Comparison of ENCODE assay signal across 8 mouse cellular contexts in the genomic region with DNA sequence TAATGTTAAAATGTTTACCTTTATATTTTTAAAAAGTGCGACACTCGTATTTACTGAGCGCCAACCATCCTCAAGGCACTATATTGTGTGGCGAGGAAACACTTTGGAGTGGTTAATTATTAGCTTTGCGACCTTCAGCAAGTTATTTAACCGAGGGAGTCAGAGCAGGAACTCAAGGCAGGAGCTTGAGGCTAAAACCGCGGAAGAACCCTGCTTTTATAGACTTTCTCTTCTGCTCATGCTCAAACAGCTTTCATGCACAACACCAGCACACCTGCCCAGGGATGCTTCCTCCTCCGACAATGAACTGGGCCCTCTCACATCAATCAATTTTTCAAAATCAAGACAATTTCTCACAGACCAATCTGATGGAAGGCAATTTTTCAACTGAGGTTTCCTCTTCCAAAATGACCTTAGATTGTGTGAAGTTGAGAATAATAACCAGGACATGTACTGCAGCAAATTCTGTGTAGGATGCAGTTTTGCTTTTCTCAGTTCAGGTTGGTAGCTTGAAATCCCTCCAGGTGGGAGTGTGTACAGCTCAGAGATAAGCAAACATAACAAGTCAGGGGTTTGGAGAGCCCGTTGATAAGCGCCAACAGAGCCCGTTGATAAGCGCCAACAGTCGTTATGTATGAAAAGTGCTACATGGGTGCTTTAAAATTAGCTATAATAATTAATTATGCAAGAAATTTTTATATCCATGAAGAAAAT. TPM values are rescaled to one million over a fixed set of nuclear protein-coding genes. Genes with fewer than 3 reads are reported as not detected.
A peak's percentile ranks its signal among the peaks of the same experiment; 100 is the strongest.
DNase-seq lines count a peak whose midpoint lies in the region; ATAC-seq and TF ChIP-seq lines count a peak whose summit lies in the region.

No protein-coding gene starts in this region.

- peak overlapping the region; percentile 47 for H3K4me3 ChIP-seq in lung, adult 2 months (replicated peaks; ENCODE audit: extremely low read depth, low read depth, low read length)
- H3K4me3 ChIP-seq in heart, embryonic 14.5 days (ENCODE audit: control insufficient read depth in 1 of 2, insufficient read depth in 1 of 2, low read depth in 1 of 2, low read length in 2 of 2) = peak overlapping the region; percentile 32 to 92
- H3K4me3 ChIP-seq in midbrain, postnatal 0 days (ENCODE audit: low read depth, low read length) = peak overlapping the region; percentile 83

- peak; percentile 7; the same call in 1 of the 2 replicates for ATAC-seq in heart, embryonic 14.5 days (ENCODE audit: insufficient number of reproducible peaks, insufficient read depth, low FRiP score, low read depth)
- ATAC-seq in midbrain, postnatal 0 days (ENCODE audit: low FRiP score) = peak; percentile 48

- no peak for TF ChIP-seq POLR2A in lung, adult 2 months (IDR thresholded peaks at IDR 0.05; ENCODE audit: borderline replicate concordance, extremely low read depth, low read depth, low read length)

- WGBS in lung, adult 2 months = 24% methylated on average over 14 of the region's 14 CpGs
- WGBS in heart, embryonic 14.5 days = 23% methylated on average over 14 of the region's 14 CpGs
- WGBS in midbrain, postnatal 0 days = 30% methylated on average over 14 of the region's 14 CpGs

- H3K4me1 ChIP-seq in lung, adult 2 months (ENCODE audit: control insufficient read depth, insufficient read depth, low read length) = peaks cover 4% of the 10 kb centered on the region
- H3K4me1 ChIP-seq in heart, embryonic 14.5 days (ENCODE audit: control insufficient read depth in 2 of 2, insufficient read depth in 2 of 2, low read length in 2 of 2) = peaks cover 2 to 11% of the 10 kb centered on the region in 2 experiments; a peak in 2 of 4 replicates
- peaks cover 4% of the 10 kb centered on the region; the same call in 1 of the 2 replicates for H3K4me1 ChIP-seq in midbrain, postnatal 0 days (ENCODE audit: insufficient read depth, low read length)

- peak overlapping the region; percentile 69 for H3K9ac ChIP-seq in heart, embryonic 14.5 days (ENCODE audit: low read length)
- peak overlapping the region; percentile 29; the same call in 1 of the 2 replicates for H3K9ac ChIP-seq in midbrain, postnatal 0 days (replicated peaks; ENCODE audit: low read length, poor library complexity, severe bottlenecking)

- H3K36me3 ChIP-seq in heart, embryonic 14.5 days (ENCODE audit: control insufficient read depth, insufficient read depth, low read length) = no peaks in the 10 kb centered on the region
- no peaks in the 10 kb centered on the region for H3K36me3 ChIP-seq in midbrain, postnatal 0 days (ENCODE audit: insufficient read depth, low read length)

- peak overlapping the region; percentile 85 for H3K4me2 ChIP-seq in heart, embryonic 14.5 days (ENCODE audit: low read length)
- peak overlapping the region; percentile 60 for H3K4me2 ChIP-seq in midbrain, postnatal 0 days (ENCODE audit: low read depth, low read length, poor library complexity, severe bottlenecking)

- no peaks in the 10 kb centered on the region for H3K9me3 ChIP-seq in heart, embryonic 14.5 days (ENCODE audit: control insufficient read depth, low read length)
- no peaks in the 10 kb centered on the region for H3K9me3 ChIP-seq in midbrain, postnatal 0 days (ENCODE audit: low read length)

- H3K27ac ChIP-seq in heart, embryonic 14.5 days (replicated peaks in 1 of 2; ENCODE audit: control insufficient read depth in 1 of 2, insufficient read depth in 1 of 2, low read depth in 2 of 2, low read length in 2 of 2) = peak overlapping the region; percentile 7 to 30; a peak in 1 of 4 replicates
- H3K27ac ChIP-seq in midbrain, postnatal 0 days (ENCODE audit: low read depth, low read length) = peak overlapping the region; percentile 85; the same call in 1 of the 2 replicates

- TF ChIP-seq CTCF in lung, adult 2 months (IDR thresholded peaks at IDR 0.05; ENCODE audit: insufficient read depth, low read length) = no peak
- TF ChIP-seq CTCF in midbrain, postnatal 0 days (IDR thresholded peaks at IDR 0.05) = no peak

- DNase-seq in lung, adult 2 months = peak; percentile 28
- DNase-seq in lung, postnatal 10 days = no peak
- DNase-seq in c-Kit-positive CD71-positive TER-119-negative erythroid progenitor cells, embryonic 14.5 days (ENCODE audit: low read depth) = peak; percentile 17
- DNase-seq in kidney, postnatal 4 days = peak; percentile 11 to 42
- peak; percentile 49 for DNase-seq in midbrain, postnatal 0 days (ENCODE audit: low spot score)
- no peak for DNase-seq in urinary bladder, postnatal 4 days (ENCODE audit: low spot score in 2 of 2)
- DNase-seq in urinary bladder, postnatal 14 days (ENCODE audit: low spot score) = no peak

- H3K27me3 ChIP-seq in heart, embryonic 14.5 days (ENCODE audit: control insufficient read depth, insufficient read depth, low read length) = no peaks in the 10 kb centered on the region
- H3K27me3 ChIP-seq in midbrain, postnatal 0 days (ENCODE audit: insufficient read depth, low read length) = no peaks in the 10 kb centered on the region

RNA-seq across cellular contexts. Expression of a gene that starts 0.6 kb away (rescaled TPM):
- 33.3 and 42.4 TPM in 2 replicates for polyA plus RNA-seq in lung, adult 2 months (2012; rRNA removed)
- polyA plus RNA-seq in heart, embryonic 14.5 days (2014; fragmentation: Nextera tagmentation; extraction: Ambion mirVana) = 54.1 and 57.0 TPM in 2 replicates
- total RNA-seq in midbrain, postnatal 0 days (2014; rRNA removed) = 40.4 and 44.2 TPM in 2 replicates
- 54.7 and 59.6 TPM in 2 replicates for polyA plus RNA-seq in midbrain, postnatal 0 days (2015; fragmentation: Nextera tagmentation; extraction: Ambion mirVana)

RNA-seq across cellular contexts. Expression of a gene that starts 23.0 kb away (rescaled TPM):
- 184 and 237 TPM in 2 replicates for polyA plus RNA-seq in lung, adult 2 months (2012; rRNA removed)
- polyA plus RNA-seq in heart, embryonic 14.5 days (2014; fragmentation: Nextera tagmentation; extraction: Ambion mirVana) = 96.9 and 97.0 TPM in 2 replicates
- total RNA-seq in midbrain, postnatal 0 days (2014; rRNA removed) = 116 and 121 TPM in 2 replicates
- 58.4 and 58.6 TPM in 2 replicates for polyA plus RNA-seq in midbrain, postnatal 0 days (2015; fragmentation: Nextera tagmentation; extraction: Ambion mirVana)

Comparison
In these comparisons a context has a peak if more than half of its experiments do, and no peak if none do; other contexts are left out.
1. DNase-seq: peak in lung, adult 2 months (single experiment), c-Kit-positive CD71-positive TER-119-negative erythroid progenitor cells, embryonic 14.5 days (single experiment), kidney, postnatal 4 days (2 of 2) and midbrain, postnatal 0 days (single experiment); none in lung, postnatal 10 days (single experiment), urinary bladder, postnatal 4 days (0 of 2) and urinary bladder, postnatal 14 days (single experiment).
2. Peak in every context shown above with its lines, with median percentiles within 50 percentile points of each other: H3K4me3 ChIP-seq.